ENCODE assay signal across 9 mouse cellular contexts in the genomic region with DNA sequence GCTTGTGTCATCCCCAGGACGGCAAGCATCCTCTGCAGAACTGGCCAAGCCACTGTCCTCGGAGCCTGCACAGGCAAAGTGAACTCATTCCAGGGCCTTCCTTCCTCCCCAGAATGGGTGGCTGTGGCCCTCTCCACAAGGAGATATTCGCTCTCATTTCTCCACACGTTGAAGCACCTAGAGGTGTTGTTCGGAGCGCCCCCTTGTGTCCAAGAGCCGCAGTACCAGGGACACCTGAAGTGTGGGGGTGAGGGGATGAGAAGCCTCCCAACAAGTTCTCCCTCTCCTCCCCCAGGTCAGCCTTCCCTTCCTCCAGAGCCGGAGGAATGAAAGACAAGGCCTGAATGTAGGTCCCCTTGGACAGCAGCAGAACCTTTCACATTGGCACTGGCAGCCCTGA.
DNase-seq lines count a peak whose midpoint lies in the region; ATAC-seq and TF ChIP-seq lines count a peak whose summit lies in the region.
"Had no signal": no experiment of that assay in that cellular context is flagged by ENCODE, and none has a peak within 500 bp of the region (broad histone marks: within the 10 kb centered on the region; RNA-seq: fewer than 3 reads in every experiment).

No protein-coding gene starts in this region.

- WGBS in intestine, postnatal 0 days: 7% methylated on average over 8 of the region's 8 CpGs
- WGBS in intestine, embryonic 16.5 days: 9% methylated on average over 8 of the region's 8 CpGs
- WGBS in hindbrain, embryonic 13.5 days: 9% methylated on average over 8 of the region's 8 CpGs
- 6% methylated on average over 8 of the region's 8 CpGs for WGBS in limb, embryonic 11.5 days
- WGBS in neural tube, embryonic 11.5 days: 9% methylated on average over 8 of the region's 8 CpGs
- 9% methylated on average over 8 of the region's 8 CpGs for WGBS in stomach, embryonic 15.5 days

- H3K27ac ChIP-seq in intestine, postnatal 0 days (ENCODE audit: low read depth, low read length): no peak overlapping the region
- no peak overlapping the region for H3K27ac ChIP-seq in intestine, embryonic 16.5 days (ENCODE audit: low read length)
- H3K27ac ChIP-seq in hindbrain, embryonic 13.5 days: peak overlapping the region; percentile 56; the same call in 1 of the 2 replicates
- H3K27ac ChIP-seq in limb, embryonic 11.5 days (replicated peaks; ENCODE audit: low read depth, low read length): no peak overlapping the region
- H3K27ac ChIP-seq in neural tube, embryonic 11.5 days (ENCODE audit: low read depth, low read length): no peak overlapping the region
- no peak overlapping the region for H3K27ac ChIP-seq in stomach, embryonic 15.5 days
- H3K27ac ChIP-seq: liver, embryonic 15.5 days had no signal

- 0 out of 2 replicates have a peak, but pooled peaks have one; percentile 31 for ATAC-seq in intestine, postnatal 0 days
- ATAC-seq in intestine, embryonic 16.5 days: no peak
- ATAC-seq in hindbrain, embryonic 13.5 days (ENCODE audit: low FRiP score): no peak
- ATAC-seq in limb, embryonic 11.5 days (ENCODE audit: insufficient number of reproducible peaks, low FRiP score, low TSS enrichment, low read depth): no peak
- no peak for ATAC-seq in neural tube, embryonic 11.5 days (ENCODE audit: insufficient read depth, low FRiP score, low TSS enrichment)
- 0 out of 2 replicates have a peak, but pooled peaks have one; percentile 14 for ATAC-seq in stomach, embryonic 15.5 days (ENCODE audit: insufficient read depth, low FRiP score, low read depth)

- no peak overlapping the region for H3K4me3 ChIP-seq in intestine, postnatal 0 days (ENCODE audit: low read depth, low read length)
- H3K4me3 ChIP-seq in intestine, embryonic 16.5 days (ENCODE audit: low read length): no peak overlapping the region
- no peak overlapping the region for H3K4me3 ChIP-seq in hindbrain, embryonic 13.5 days
- no peak overlapping the region for H3K4me3 ChIP-seq in limb, embryonic 11.5 days (ENCODE audit: low read depth, low read length)
- H3K4me3 ChIP-seq in neural tube, embryonic 11.5 days (ENCODE audit: low read depth, low read length): no peak overlapping the region
- no peak overlapping the region for H3K4me3 ChIP-seq in stomach, embryonic 15.5 days (replicated peaks)
- H3K4me3 ChIP-seq: liver, embryonic 15.5 days had no signal

- H3K27me3 ChIP-seq in intestine, postnatal 0 days (replicated peaks; ENCODE audit: control insufficient read depth, insufficient read depth, low read length): no peaks in the 10 kb centered on the region
- peaks cover 2% of the 10 kb centered on the region; the same call in 1 of the 2 replicates for H3K27me3 ChIP-seq in intestine, embryonic 16.5 days (replicated peaks; ENCODE audit: control insufficient read depth, insufficient read depth, low read length)
- peaks cover 9% of the 10 kb centered on the region; the same call in 1 of the 2 replicates for H3K27me3 ChIP-seq in hindbrain, embryonic 13.5 days
- no peaks in the 10 kb centered on the region for H3K27me3 ChIP-seq in limb, embryonic 11.5 days (ENCODE audit: control insufficient read depth, insufficient read depth, low read length)
- no peaks in the 10 kb centered on the region for H3K27me3 ChIP-seq in neural tube, embryonic 11.5 days (ENCODE audit: control insufficient read depth, insufficient read depth, low read length)
- 0 out of 2 replicates have a peak, but pooled peaks cover 5% of the 10 kb centered on the region for H3K27me3 ChIP-seq in stomach, embryonic 15.5 days (replicated peaks)

- no peaks in the 10 kb centered on the region for H3K4me1 ChIP-seq in intestine, postnatal 0 days (replicated peaks; ENCODE audit: control insufficient read depth, insufficient read depth, low read length)
- peaks cover 3% of the 10 kb centered on the region; the same call in 1 of the 2 replicates for H3K4me1 ChIP-seq in intestine, embryonic 16.5 days (ENCODE audit: control insufficient read depth, insufficient read depth, low read length)
- peaks cover 49% of the 10 kb centered on the region for H3K4me1 ChIP-seq in hindbrain, embryonic 13.5 days (replicated peaks)
- H3K4me1 ChIP-seq in limb, embryonic 11.5 days (ENCODE audit: control insufficient read depth, insufficient read depth, low read length): 0 out of 2 replicates have a peak, but pooled peaks cover 5% of the 10 kb centered on the region
- H3K4me1 ChIP-seq in neural tube, embryonic 11.5 days (ENCODE audit: control insufficient read depth, insufficient read depth, low read length): no peaks in the 10 kb centered on the region
- peaks cover 8% of the 10 kb centered on the region; the same call in 1 of the 2 replicates for H3K4me1 ChIP-seq in stomach, embryonic 15.5 days
- H3K4me1 ChIP-seq: liver, embryonic 15.5 days had no signal

- no peak overlapping the region for H3K4me2 ChIP-seq in intestine, postnatal 0 days (replicated peaks; ENCODE audit: low read depth)
- H3K4me2 ChIP-seq in intestine, embryonic 16.5 days (ENCODE audit: low read depth, low read length): no peak overlapping the region
- no peak overlapping the region for H3K4me2 ChIP-seq in hindbrain, embryonic 13.5 days
- H3K4me2 ChIP-seq in limb, embryonic 11.5 days (ENCODE audit: low read depth, severe bottlenecking): no peak overlapping the region
- H3K4me2 ChIP-seq in neural tube, embryonic 11.5 days (ENCODE audit: low read depth): no peak overlapping the region
- no peak overlapping the region for H3K4me2 ChIP-seq in stomach, embryonic 15.5 days
- H3K4me2 ChIP-seq: liver, embryonic 15.5 days had no signal

- peak; percentile 53 for DNase-seq in c-Kit-positive CD71-positive TER-119-positive erythroid progenitor cells, embryonic 14.5 days (ENCODE audit: low spot score)
- peak; percentile 59 for DNase-seq in forelimb bud, embryonic 11.5 days (ENCODE audit: low read depth, low spot score)
- DNase-seq in limb, embryonic 11.5 days (ENCODE audit: low spot score): peak; percentile 84
- peak; percentile 80 for DNase-seq in neural tube, embryonic 11.5 days (ENCODE audit: low spot score)

- H3K9me3 ChIP-seq in intestine, postnatal 0 days (ENCODE audit: control insufficient read depth): no peaks in the 10 kb centered on the region
- H3K9me3 ChIP-seq in intestine, embryonic 16.5 days (ENCODE audit: control insufficient read depth, low read length): no peaks in the 10 kb centered on the region
- H3K9me3 ChIP-seq in hindbrain, embryonic 13.5 days: no peaks in the 10 kb centered on the region
- no peaks in the 10 kb centered on the region for H3K9me3 ChIP-seq in limb, embryonic 11.5 days (ENCODE audit: control insufficient read depth, low read length)
- no peaks in the 10 kb centered on the region for H3K9me3 ChIP-seq in neural tube, embryonic 11.5 days (ENCODE audit: control insufficient read depth, low read length)
- H3K9me3 ChIP-seq in stomach, embryonic 15.5 days: no peaks in the 10 kb centered on the region
- H3K9me3 ChIP-seq: liver, embryonic 15.5 days had no signal

- H3K9ac ChIP-seq in intestine, postnatal 0 days (ENCODE audit: low read depth, low read length): no peak overlapping the region
- no peak overlapping the region for H3K9ac ChIP-seq in intestine, embryonic 16.5 days (ENCODE audit: low read depth, low read length)
- H3K9ac ChIP-seq in hindbrain, embryonic 13.5 days: peak overlapping the region; percentile 21; the same call in 1 of the 2 replicates
- no peak overlapping the region for H3K9ac ChIP-seq in limb, embryonic 11.5 days (ENCODE audit: low read length)
- H3K9ac ChIP-seq in neural tube, embryonic 11.5 days (ENCODE audit: low read length): no peak overlapping the region
- H3K9ac ChIP-seq in stomach, embryonic 15.5 days: no peak overlapping the region
- H3K9ac ChIP-seq: liver, embryonic 15.5 days had no signal

- TF ChIP-seq CTCF in intestine, postnatal 0 days (IDR thresholded peaks at IDR 0.05; ENCODE audit: low read depth): peak; percentile 84

- H3K36me3 ChIP-seq in intestine, postnatal 0 days (ENCODE audit: control insufficient read depth, insufficient read depth): no peaks in the 10 kb centered on the region
- no peaks in the 10 kb centered on the region for H3K36me3 ChIP-seq in intestine, embryonic 16.5 days (ENCODE audit: control insufficient read depth, insufficient read depth, low read length)
- H3K36me3 ChIP-seq in hindbrain, embryonic 13.5 days: no peaks in the 10 kb centered on the region
- H3K36me3 ChIP-seq in limb, embryonic 11.5 days (ENCODE audit: control insufficient read depth, insufficient read depth, low read length): no peaks in the 10 kb centered on the region
- H3K36me3 ChIP-seq in neural tube, embryonic 11.5 days (ENCODE audit: control insufficient read depth, insufficient read depth, low read length): no peaks in the 10 kb centered on the region
- H3K36me3 ChIP-seq in stomach, embryonic 15.5 days: no peaks in the 10 kb centered on the region
- H3K36me3 ChIP-seq: liver, embryonic 15.5 days had no signal

Comparison
In these comparisons a context has a peak if more than half of its experiments do, and no peak if none do; other contexts are left out.
1. ATAC-seq: peak in intestine, postnatal 0 days (single experiment) and stomach, embryonic 15.5 days (single experiment); none in intestine, embryonic 16.5 days (single experiment), hindbrain, embryonic 13.5 days (single experiment), limb, embryonic 11.5 days (single experiment) and neural tube, embryonic 11.5 days (single experiment).
2. Peak in every context shown above with its lines, with median percentiles within 50 percentile points of each other: DNase-seq.